Mouse (Mus musculus) kidney, postnatal 14 days (tissue): ENCODE measurements at regions not wholly inside any gene's neighbourhood (a gene's known extent, or its start where the extent isn't known, plus 50 kb on each side); places are given as distances from the start of the nearest gene placed in this dataset.

Experiments
- DNase-seq: peaks from one replicate; pipeline ENCODE4 v3.0.0; 2022; ENCODE audit warnings: mixed read lengths

DNA sequence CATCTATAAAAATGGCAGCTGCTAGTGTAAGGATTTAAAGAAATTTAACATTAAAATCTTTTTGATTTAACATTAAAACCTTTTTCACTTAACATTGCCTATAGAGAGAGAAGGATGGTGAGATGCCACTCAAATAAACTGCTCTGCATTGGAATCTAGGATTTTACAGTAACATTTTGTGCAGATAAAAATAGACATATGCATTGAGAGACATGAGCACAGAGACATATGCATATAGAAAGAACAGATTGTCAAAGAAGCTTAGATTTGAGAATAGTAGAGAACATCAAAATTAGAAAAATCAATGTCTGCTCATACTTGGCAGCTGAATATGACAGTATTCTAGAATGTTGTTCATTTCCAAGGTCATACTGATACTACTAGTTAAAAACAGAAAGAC, 220.2 kb downstream of the Arap2 start:
- no peak for DNase-seq

DNA sequence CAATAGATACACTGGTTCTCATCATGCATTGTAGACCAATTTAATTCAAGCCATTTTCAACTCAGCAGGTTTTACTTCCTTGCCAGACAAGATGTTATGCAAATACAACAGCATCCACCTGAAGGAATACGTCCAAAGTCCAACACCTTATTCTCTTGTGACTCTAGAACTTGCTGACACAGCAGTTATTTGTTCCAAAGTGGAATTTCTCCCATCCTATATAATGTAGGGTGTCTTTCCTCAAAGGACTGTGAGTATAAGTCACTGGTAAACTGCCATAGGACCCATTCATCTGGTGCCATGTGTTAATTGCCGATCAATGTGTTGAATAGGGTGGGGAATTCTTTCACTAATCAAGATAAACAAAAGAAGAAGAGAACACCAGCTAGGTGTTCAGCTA, 226.7 kb downstream of the Arap2 start:
- DNase-seq = no peak

DNA sequence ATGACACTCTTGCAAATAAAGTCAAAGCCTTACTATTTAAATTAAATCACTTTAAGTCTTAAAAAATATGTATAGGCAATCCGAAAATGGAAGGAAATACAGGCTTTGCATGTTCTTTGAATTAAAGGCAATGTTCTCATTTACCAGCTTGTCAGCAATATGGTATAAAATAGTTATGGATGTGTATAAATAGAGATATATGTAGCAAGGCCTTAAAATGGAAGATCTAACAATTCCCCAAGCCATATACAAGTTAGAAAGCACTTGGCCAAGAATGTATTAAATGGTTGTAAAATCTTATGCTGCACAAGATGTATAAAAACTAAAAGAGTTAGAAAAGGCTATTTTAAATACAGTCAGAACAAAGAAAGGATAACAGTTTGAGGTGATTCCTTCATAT, 254.1 kb downstream of the Arap2 start:
- no peak for DNase-seq

DNA sequence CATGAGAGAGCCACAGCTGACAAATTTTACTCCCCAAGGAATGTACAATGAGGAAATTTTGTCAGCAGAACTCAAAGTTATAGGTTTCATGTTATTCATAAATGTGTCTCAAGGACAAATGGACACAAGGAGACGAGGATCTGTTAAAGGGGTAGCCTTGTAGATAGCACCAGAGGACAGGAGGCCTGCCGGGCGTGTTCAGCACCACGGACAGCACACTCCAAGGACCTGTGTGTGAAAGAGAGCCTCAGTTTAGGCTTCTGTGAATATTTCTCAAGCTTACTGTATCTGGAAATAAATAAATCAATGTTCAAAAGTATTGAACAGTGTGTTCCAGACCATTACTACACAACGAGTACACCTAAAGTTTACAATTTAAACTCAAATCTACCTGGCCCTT, 282.4 kb downstream of the Arap2 start:
- DNase-seq = peak; percentile 47

DNA sequence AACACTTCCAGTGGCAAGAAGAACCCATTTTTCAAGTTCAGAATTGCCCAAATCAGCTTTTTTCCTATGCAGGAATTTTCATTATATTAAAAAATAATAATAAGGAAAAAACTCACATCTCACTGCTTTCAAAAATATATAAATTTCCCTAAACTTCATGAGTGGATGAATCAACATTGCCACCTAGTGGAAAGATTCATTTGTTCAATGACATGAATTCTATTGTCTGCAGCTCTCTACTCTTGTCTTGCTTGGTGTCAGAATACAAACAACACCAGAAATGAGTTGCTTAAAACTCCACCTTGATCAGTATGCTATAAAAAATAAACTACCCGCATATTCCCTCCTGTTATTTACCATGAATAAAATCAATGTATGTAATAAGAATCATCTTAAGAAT, 285.0 kb downstream of the Arap2 start:
- no peak for DNase-seq

DNA sequence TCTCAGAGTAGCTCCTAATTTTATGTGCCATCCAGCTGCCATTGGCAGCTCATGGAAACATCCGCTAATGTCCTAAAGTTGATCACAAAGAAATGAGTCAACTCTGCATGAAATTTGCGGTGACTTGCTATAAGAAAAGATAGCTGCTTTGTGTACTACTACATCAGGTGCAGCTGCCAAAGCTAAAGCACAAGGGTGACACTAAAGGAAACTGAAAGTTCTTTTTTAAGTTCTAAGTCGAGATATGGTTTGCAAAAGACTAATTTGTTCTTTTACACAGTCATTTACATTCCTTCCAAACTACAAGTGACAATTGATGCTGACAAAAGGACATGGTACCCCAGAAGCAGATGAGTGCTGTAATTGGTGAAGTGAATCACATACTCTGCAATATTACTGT, 292.5 kb downstream of the Arap2 start:
- DNase-seq = no peak

DNA sequence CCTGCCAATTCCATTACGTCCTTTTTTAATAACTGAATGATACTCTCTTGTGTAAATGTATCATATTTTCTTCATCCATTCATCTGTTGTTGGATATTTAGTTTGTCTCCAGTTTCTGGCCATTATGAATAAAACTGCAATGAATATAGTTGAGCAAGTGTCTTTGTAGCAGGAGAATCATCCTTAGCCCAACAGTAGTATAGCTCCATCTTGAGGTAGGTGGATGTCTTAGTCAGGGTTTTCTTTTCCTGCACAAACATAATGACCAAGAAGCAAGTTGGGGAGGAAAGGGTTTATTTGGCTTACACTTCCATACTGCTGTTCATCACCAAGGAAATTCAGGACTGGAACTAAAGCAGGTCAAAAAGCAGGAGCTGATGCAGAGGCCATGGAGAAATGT, 299.2 kb downstream of the Arap2 start:
- DNase-seq = no peak

DNA sequence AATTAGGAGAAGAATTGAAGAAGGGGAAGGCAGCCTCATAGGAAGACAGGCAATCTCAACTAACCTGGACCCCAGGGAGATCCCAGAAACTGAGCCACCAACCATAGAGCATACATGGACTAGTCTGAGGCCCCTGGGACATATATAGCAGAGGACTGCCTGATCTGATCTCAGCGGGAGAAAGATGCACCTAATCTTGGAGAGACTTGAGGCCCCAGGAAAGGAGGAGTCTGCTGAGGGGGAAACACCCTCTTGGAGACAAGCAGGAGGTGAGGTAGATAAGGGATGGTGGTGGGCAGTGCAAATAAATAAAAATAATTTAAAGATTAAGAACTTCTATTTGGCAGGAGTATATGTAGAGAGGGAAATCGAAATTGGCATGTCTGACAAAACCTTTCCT, 303.4 kb downstream of the Arap2 start:
- no peak for DNase-seq
